Mouse (Mus musculus) right cerebral cortex, adult 2 months (tissue): ENCODE data around the gene P3h1.
"Not testable (repeated sequence)": the region's sequence is repeated elsewhere in the genome, so short reads cannot be mapped to it uniquely, and the experiment has no call there.

Experiments used
- DNase-seq, 2 experiments: peaks; one replicate each; pipeline ENCODE4 v3.0.0; 2021 to 2022; ENCODE audit warnings: low spot score in 2 of 2

P3h1 gene

DNA sequence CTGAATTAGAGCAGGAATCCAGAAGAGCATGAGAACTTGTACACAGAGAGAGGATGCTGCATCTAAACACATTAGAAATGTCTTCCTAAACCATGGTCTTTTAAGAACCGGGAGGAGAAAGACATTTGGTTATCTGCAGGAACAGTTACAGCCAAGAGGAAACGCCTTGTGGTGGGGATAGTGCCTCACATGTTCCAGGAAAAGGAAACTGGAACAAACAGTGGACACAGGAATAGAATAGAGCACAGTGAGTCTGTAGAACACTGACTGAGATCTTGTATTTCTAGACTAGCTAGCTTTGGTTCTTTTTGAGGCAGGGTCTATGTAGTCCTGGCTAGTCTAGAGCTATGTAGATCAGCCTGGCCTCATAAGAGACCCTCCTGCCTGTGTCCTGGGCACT, 42.5 kb downstream of the P3h1 start:
- DNase-seq: no peak

DNA sequence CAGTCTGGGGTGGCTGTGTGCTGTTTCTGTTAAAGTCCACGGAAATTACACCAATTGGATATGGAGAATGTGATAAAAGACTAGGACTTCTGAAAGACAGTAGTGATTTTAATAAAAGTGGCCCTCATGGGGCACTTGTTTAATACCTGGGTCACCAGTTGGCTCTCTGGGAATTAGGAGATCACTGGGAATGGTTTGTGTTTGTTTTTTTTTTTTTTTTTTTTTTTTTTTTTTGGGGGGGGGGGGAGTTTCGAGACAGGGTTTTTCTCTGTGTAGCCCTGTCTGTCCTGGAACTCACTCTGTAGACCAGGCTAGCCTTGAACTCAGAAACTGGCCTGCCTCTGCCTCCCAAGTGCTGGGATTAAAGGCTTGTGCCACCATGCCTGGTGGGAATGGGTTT, 43.0 kb downstream of the P3h1 start:
- DNase-seq: no peak

DNA sequence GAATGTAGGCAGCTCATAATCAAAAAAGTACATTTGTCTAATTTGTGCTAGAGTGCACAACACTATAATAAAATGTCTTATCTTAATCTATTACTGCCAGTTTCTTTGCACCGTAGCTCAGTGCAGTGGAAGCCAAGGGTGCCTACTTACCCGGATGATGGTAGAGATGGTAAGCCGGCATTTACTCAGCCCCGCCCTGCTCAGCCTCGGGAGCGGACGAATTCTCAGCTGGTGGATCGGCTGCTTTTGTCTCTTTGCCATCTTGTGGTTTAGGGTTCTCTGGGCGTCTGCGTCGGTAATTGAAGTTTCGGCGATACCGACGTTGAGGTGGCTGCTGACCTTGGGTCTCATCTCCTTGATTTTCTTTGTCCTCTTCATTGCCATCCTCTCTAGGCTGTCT, 46.1 kb downstream of the P3h1 start:
- DNase-seq: not testable (repeated sequence)

DNA sequence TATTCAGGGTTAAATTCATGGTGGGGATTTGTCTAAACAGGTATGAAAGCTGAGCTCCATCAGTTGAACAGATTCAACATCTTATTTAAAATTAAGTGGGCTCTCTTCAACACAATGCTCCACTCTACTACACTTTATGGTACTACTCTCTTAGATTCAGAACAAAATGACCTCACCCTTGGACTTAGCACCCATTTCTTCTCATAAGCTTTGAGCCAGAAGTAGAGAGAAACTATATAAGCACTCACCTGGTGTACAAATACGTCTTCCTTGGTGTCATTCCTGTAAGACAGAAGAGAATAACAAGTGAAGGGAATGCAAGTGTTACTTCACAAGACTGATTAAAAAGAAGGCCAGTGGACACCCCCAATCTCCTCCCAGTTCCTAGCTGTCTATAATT, 52.1 kb downstream of the P3h1 start:
- DNase-seq: no peak

DNA sequence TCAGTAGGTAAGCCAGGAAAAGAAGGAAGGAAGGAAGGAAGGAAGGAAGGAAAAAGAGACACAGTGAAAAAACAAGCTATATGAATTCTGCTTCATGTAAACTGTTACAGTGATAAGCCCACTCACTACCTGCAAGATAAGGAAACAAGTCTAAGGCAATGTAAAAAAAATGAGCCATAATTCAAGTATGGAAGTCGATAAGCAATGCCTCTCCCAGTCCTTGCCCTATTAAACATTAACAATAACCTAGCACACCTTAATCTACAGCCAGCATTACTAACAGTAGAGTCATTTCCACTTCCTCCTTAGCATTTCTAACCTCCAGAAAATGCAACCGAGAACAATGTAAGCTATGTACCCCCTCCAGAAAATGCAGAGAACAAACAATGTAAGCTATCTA, 52.6 kb downstream of the P3h1 start:
- DNase-seq: no peak

DNA sequence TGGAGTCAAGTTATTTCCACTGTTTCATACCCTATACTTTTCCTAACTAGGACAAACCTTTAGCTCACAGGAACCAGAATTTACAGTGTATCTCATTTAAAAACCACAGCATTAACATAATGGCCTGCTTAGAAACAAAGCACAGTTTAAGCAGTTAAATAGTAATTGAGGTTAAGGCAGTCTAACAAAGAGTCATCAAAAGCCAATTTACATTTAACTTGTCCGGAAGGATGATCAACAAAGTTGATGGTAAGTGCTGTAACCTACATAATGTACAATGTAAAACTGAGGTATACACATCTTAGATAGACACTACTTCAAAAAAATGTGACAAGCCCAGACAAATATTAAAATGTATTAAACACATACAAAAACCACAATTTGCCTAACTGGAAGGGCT, 59.2 kb downstream of the P3h1 start:
- DNase-seq: no peak

DNA sequence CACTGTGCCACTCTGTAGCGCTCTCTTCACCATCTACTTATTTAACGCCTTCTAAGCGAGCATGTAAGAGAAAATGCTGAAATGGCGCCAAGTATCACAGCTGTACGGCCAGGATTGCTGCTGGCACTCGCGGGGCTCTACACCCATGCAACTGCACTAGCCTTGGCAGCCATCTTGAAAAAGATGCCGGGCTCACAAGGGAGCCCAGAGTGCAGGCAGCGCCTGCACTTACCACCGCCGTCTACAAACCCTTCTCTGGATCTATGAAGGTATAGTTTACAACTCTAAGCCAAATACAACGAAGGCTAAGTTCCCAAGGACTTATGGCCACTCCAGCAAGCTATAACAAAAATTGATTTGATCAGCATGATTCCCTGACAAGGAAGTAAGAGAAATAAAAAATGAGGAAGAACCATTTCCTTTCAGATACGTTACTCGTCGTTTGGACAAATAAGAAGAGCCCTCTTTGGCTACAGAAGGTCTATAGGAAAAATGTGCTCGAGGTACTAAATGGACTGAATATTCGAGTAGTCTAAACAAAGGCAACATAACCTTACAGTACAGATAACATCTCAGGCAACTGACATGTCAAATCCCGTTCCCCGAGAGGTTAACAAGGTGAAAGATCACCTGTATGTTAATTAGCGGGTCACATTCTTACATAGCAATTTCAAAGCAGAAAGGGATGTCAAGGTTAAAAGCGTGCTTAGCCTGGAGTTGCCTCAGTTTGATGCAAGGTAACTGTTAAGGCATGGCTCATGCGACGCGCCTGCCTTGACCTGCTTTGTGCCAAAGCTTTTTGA, 60.3 kb downstream of the P3h1 start:
- DNase-seq: peak; percentile 58 to 67

DNA sequence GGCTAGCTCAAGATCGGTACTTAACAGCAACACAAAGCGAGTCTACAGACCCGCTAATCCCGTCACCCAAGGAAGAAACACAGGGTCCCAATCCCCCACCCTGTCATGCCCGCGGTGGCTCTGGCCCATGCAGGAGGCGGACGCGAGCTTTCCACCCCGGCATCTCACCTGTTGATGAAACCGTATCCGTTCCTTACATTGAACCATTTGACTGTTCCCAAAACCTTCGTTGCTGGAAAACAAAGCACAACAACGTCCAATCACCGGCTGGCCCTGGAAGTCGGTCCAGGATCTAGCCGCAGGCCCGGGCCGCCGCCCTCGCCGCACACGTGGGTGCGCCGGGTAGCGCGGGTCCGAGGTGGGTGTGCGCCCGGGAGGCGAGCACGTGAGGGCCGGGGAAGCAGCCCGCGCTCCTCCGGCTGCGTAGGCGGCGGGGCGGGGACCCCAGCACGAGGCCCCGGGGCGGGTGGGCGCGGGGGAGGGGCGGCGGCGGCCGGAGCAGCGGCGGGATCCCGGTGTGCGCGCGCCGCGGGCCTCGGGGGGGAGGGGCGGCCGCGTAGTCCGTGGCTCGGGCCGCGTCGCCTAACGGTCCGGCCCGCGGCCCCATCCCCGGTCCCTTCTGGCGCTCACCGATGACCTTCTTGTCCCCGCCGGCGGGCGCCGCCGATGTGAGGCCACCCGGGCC, 61.0 kb downstream of the P3h1 start:
- peak; percentile 18 to 33 for DNase-seq

DNA sequence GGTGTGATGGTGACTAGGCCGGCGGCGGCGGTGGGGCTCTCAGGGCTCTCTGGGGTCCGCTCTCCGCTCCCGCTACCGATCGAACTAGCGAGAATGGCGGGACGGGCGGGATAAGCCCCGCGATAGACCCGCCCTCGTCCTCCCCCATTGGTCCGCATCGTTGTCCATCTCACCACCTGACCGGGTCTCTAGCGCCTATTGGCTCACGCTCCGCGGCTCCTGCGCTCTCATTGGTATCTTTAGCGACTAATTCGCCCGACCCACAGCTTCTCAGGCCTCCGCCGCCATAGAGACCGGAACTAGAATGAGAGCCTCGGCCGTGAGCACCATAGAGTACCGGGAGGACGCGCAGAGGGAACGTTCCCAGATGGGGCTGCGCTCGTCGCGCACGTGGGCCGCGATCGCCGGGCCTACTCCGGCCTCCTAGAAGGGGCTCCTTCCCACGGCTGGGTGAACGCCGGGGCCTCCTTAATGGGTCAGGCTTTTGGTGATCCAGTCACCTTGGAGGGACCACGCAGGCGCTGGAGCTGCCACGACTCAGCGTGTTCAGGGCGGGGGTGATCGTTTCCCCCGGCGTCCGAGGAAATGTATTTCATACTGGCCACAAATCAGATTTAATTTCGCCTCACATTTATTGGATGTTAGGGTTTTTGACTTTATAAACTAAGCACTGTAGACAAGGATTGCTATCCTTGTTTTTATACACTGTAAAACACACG, 61.9 kb downstream of the P3h1 start, which contains the start of gene Ybx1:
Gene Ybx1, minus strand, starts transcription at position 190 of the 719 bp plus-strand sequence.
- DNase-seq: peak; percentile 100

DNA sequence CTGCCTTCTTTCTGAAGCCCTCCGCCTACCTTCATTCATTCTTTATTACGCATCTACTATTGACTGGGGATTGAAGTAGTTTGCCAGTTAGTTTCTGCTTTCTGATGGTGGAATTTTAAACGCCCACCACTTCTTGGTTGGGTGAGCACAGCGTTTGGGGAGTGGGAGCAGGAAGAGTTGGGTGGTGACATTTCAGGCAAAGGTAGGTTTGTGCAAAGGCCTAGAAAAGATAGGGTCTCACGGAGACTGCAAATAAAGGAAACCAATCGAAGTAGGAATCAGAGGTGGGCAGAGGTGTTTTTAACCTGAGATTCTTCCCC, 62.4 kb downstream of the P3h1 start:
- DNase-seq: peak; percentile 13 to 17

DNA sequence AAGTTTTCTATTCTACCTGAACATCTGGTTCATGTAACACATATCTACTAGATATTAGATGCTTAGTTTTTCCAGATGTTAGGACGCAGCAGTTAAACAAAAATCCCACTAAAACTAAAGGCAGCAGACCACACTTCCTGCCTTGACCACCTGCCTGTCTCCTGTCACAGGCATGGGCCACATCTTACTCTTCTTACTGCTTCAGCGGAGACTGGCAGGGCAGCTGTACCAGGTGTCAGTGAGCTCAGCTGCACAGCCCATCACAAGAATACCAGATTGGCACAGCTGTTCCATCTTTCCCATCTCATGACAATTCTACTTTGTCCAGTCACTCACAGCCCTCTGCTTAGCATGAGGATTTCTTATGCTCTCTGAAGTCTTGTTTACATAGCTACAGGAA, 64.6 kb downstream of the P3h1 start:
- DNase-seq: no peak
